Mouse (Mus musculus): Measurements from ENCODE around the gene Rpl5. TPM values are rescaled to one million over a fixed set of nuclear protein-coding genes. Genes with fewer than 3 reads are reported as not detected.

Rpl5 gene
- polyA plus RNA-seq, 1 experiment = 104 TPM

DNA sequence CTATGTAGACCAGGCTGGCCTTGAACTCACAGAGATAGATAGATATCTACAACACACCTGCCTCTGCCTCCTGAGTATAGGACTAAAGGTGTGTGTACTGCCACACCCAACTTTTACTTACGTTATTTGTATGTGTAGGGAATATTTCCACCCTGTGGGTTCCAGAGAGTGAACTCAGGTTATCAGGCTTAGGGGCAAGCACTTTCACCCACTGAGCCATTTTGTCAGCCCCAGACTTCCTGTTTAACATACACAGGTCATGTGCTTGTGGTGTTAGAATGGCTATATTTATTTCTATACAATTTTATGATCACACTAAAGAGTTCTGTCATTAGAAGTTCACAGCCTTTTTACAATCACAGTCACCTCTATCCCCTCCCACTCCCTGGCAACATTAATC lies 42.6 kb downstream of the Rpl5 start:
- WGBS = 38% methylated on average over 1 of the region's 1 CpGs
- peak overlapping the region; percentile 7; the same call in 1 of the 2 replicates for H3K27ac ChIP-seq (ENCODE audit: control insufficient read depth, insufficient read depth, low read depth, low read length, poor library complexity)
- H3K4me1 ChIP-seq (ENCODE audit: control insufficient read depth, insufficient read depth, low read length) = peaks cover 5% of the 10 kb centered on the region

DNA sequence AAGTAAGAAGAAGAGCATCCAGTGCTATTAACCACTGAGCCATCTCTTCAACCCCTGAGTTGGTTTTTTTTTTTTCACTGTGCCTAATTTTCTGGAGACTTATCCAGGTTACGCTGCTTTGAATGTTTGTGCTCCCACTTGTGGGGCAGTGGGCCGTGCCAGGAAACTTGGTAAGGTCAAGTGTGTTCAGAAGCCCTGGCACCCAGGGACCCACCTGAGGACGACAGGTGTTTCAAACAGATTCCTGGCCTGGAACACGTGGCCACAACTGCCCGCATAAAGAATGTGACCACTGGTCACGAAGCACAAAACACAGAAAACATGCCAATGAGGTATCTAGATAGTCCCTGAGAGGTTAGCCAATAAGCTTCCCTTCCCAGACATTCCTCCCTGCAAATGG lies 43.2 kb downstream of the Rpl5 start:
- TF ChIP-seq CTCF (IDR thresholded peaks at IDR 0.05; ENCODE audit: control insufficient read depth, insufficient read depth, low read length) (no peak), POLR2A (IDR thresholded peaks at IDR 0.05; ENCODE audit: borderline replicate concordance, control insufficient read depth, low read depth, low read length) (no peak)
- H3K4me1 ChIP-seq (ENCODE audit: control insufficient read depth, insufficient read depth, low read length) = peaks cover 5% of the 10 kb centered on the region
- WGBS = 89% methylated on average over 6 of the region's 6 CpGs

More for the DNA sequence above, 42.6 kb downstream of the Rpl5 start:
- TF ChIP-seq CTCF (IDR thresholded peaks at IDR 0.05; ENCODE audit: control insufficient read depth, insufficient read depth, low read length) (no peak), POLR2A (IDR thresholded peaks at IDR 0.05; ENCODE audit: borderline replicate concordance, control insufficient read depth, low read depth, low read length) (no peak)
- no peak overlapping the region for H3K4me3 ChIP-seq (replicated peaks; ENCODE audit: control insufficient read depth, low read depth, low read length)

DNA sequence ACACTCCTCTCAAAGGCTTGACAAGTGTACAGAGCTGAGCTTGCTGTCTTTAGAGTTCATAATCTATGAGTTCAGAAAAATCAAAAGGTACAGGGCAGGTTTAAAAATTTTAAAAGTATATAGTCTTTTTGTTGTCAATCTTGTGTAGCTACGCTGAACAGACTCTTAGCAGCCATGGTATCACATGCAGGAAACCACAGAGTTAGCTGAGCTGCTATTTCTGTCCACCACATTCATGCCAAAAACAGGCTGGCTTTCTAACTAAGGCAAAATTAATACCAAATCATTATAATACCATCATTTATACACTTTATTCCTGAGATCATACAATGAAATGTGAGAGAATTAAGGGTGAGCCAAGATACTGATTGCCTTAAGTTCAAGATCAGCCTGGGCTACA lies 46.2 kb downstream of the Rpl5 start:
- no peak for TF ChIP-seq POLR2A (IDR thresholded peaks at IDR 0.05; ENCODE audit: borderline replicate concordance, control insufficient read depth, low read depth, low read length)
- no peak overlapping the region for H3K27ac ChIP-seq (ENCODE audit: control insufficient read depth, insufficient read depth, low read depth, low read length, poor library complexity)

More for the DNA sequence above, 43.2 kb downstream of the Rpl5 start:
- no peak overlapping the region; the same call in 1 of the 2 replicates for H3K27ac ChIP-seq (ENCODE audit: control insufficient read depth, insufficient read depth, low read depth, low read length, poor library complexity)
- no peak overlapping the region for H3K4me3 ChIP-seq (replicated peaks; ENCODE audit: control insufficient read depth, low read depth, low read length)

DNA sequence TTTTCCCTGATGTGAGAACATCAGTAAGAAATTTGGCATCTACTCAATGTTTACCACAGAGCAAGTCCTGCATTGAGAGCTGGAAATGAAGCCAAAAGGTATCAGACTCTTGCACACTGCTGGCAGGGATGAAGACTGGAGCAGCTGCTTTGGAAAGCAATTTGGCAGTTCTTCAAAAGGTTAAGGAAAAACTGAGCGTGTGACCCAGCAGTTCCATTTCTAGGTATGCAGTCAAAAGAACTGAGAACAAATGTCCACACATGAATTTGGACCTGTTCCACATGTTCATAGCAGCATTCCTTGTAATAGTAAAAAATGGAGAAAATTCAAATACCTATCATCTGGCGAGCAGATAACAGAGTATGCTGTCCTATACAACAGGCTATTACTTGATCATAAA lies 47.2 kb downstream of the Rpl5 start:
- TF ChIP-seq POLR2A (IDR thresholded peaks at IDR 0.05; ENCODE audit: borderline replicate concordance, control insufficient read depth, low read depth, low read length) (no peak), CTCF (IDR thresholded peaks at IDR 0.05; ENCODE audit: control insufficient read depth, insufficient read depth, low read length) (no peak)
- H3K4me1 ChIP-seq (ENCODE audit: control insufficient read depth, insufficient read depth, low read length) = peaks cover 9% of the 10 kb centered on the region
- H3K27ac ChIP-seq (ENCODE audit: control insufficient read depth, insufficient read depth, low read depth, low read length, poor library complexity) = no peak overlapping the region
- 75% methylated on average over 2 of the region's 2 CpGs for WGBS
- H3K4me3 ChIP-seq (replicated peaks; ENCODE audit: control insufficient read depth, low read depth, low read length) = no peak overlapping the region

More for the DNA sequence above, 46.2 kb downstream of the Rpl5 start:
- WGBS = 14% methylated on average over 1 of the region's 1 CpGs
- Histone ChIP-seq H3K4me1 (ENCODE audit: control insufficient read depth, insufficient read depth, low read length) (peaks cover 9% of the 10 kb centered on the region), H3K4me3 (replicated peaks; ENCODE audit: control insufficient read depth, low read depth, low read length) (no peak overlapping the region)

DNA sequence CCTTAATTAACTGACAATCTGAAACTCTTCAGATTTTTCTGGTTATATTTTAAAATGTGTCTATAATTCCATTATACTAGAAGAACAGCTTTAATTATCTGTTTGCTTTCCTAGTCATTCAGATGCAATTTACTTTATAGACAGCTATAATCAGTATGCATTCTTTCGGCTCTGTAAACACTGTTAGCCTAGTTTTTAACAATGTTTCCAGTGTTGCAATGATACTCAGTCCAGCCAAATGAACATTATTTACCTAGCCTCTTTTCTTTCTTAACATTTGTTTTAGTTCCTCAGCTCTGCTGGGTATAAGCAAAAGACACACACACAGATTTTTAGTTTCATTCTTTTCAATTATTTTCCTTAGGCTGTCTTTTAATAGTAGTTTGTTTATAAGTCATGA lies 48.6 kb downstream of the Rpl5 start:
- no peak overlapping the region for H3K27ac ChIP-seq (ENCODE audit: control insufficient read depth, insufficient read depth, low read depth, low read length, poor library complexity)
- H3K4me3 ChIP-seq (replicated peaks; ENCODE audit: control insufficient read depth, low read depth, low read length) = no peak overlapping the region
- no peak for TF ChIP-seq CTCF (IDR thresholded peaks at IDR 0.05; ENCODE audit: control insufficient read depth, insufficient read depth, low read length)
- TF ChIP-seq POLR2A (IDR thresholded peaks at IDR 0.05; ENCODE audit: borderline replicate concordance, control insufficient read depth, low read depth, low read length) = no peak
- peaks cover 7% of the 10 kb centered on the region; the same call in 1 of the 2 replicates for H3K4me1 ChIP-seq (ENCODE audit: control insufficient read depth, insufficient read depth, low read length)
- WGBS = 84% methylated on average over 1 of the region's 1 CpGs

DNA sequence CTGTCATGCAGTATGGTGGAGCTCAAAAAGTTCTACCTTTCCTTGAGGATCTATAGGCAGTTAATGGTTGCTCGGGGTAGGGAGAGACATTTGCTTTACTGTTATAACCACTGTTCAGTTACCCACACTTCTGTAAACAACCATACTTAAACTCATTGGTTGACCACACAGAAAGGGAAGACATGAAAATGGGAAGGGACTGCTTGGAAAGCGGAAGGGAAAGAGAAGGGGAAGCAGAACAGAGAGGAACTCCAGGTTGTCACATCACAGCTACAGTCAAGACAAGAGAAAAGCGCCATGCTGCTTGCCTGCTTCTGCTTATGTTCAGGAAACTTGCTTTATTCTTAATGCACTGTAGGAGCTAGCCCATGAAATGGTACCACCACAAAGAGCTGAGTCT lies 49.3 kb downstream of the Rpl5 start:
- Histone ChIP-seq H3K27ac (ENCODE audit: control insufficient read depth, insufficient read depth, low read depth, low read length, poor library complexity) (peak overlapping the region; percentile 74; the same call in 1 of the 2 replicates), H3K4me1 (ENCODE audit: control insufficient read depth, insufficient read depth, low read length) (peaks cover 7% of the 10 kb centered on the region; the same call in 1 of the 2 replicates)

DNA sequence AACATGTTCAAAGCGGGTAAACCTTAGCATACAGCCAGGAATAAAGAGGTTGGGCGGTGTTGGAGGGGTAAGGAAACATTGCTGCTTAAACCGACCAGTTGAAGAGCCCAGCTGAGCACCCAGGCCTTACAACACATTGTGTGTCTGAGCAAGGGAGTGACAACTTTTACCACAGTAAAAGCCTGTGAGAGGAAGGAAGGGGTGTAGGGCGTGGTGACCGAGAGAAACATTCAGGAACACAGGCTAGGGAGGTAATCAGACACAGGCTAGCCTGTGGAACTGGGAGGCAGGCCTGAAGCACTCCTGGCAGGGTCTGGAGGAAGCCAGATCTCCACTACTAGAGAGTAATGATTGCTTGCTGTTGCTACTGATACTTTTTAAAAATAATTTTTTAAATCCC lies 50.3 kb downstream of the Rpl5 start:
- peak overlapping the region; percentile 70 for H3K27ac ChIP-seq (ENCODE audit: control insufficient read depth, insufficient read depth, low read depth, low read length, poor library complexity)
- WGBS = 22% methylated on average over 5 of the region's 5 CpGs
- TF ChIP-seq POLR2A (IDR thresholded peaks at IDR 0.05; ENCODE audit: borderline replicate concordance, control insufficient read depth, low read depth, low read length) = no peak
- TF ChIP-seq CTCF (IDR thresholded peaks at IDR 0.05; ENCODE audit: control insufficient read depth, insufficient read depth, low read length) = no peak
- peaks cover 7% of the 10 kb centered on the region; the same call in 1 of the 2 replicates for H3K4me1 ChIP-seq (ENCODE audit: control insufficient read depth, insufficient read depth, low read length)
- no peak overlapping the region for H3K4me3 ChIP-seq (replicated peaks; ENCODE audit: control insufficient read depth, low read depth, low read length)

More for the DNA sequence above, 49.3 kb downstream of the Rpl5 start:
- WGBS = 24% methylated on average over 3 of the region's 3 CpGs
- no peak overlapping the region for H3K4me3 ChIP-seq (replicated peaks; ENCODE audit: control insufficient read depth, low read depth, low read length)
- TF ChIP-seq POLR2A (IDR thresholded peaks at IDR 0.05; ENCODE audit: borderline replicate concordance, control insufficient read depth, low read depth, low read length) = no peak
- TF ChIP-seq CTCF (IDR thresholded peaks at IDR 0.05; ENCODE audit: control insufficient read depth, insufficient read depth, low read length) = no peak

Other genes starting within 250 kb of the Rpl5 start
- gene Gfi1, start 174.5 kb upstream of the Rpl5 start, polyA plus RNA-seq (2011; ENCODE audit: insufficient read depth, insufficient read length, low replicate concordance, missing spikeins) = 9.0 and 21.1 TPM in 2 replicates
- gene Ube2d2b, start 70.4 kb upstream of the Rpl5 start, polyA plus RNA-seq (2011; ENCODE audit: insufficient read depth, insufficient read length, low replicate concordance, missing spikeins) = not detected in 2 replicates
- 48.1 and 50.0 TPM in 2 replicates for gene Evi5, start 25.4 kb upstream of the Rpl5 start, polyA plus RNA-seq (2011; ENCODE audit: insufficient read depth, insufficient read length, low replicate concordance, missing spikeins)
- gene Fam69a, start 86.6 kb downstream of the Rpl5 start, polyA plus RNA-seq (2011; ENCODE audit: insufficient read depth, insufficient read length, low replicate concordance, missing spikeins) = 13.5 and 14.2 TPM in 2 replicates
- gene Mtf2, start 165.2 kb downstream of the Rpl5 start, polyA plus RNA-seq (2011; ENCODE audit: insufficient read depth, insufficient read length, low replicate concordance, missing spikeins) = 15.4 and 30.0 TPM in 2 replicates
- 4.2 and 5.1 TPM in 2 replicates for gene Tmed5, start 232.1 kb downstream of the Rpl5 start, polyA plus RNA-seq (2011; ENCODE audit: insufficient read depth, insufficient read length, low replicate concordance, missing spikeins)
- 7.3 and 12.5 TPM in 2 replicates for gene Ccdc18, start 232.4 kb downstream of the Rpl5 start, polyA plus RNA-seq (2011; ENCODE audit: insufficient read depth, insufficient read length, low replicate concordance, missing spikeins)